Mouse (Mus musculus): ENCODE measurements around the gene Fchsd2.
A peak's percentile ranks its signal among the peaks of the same experiment; 100 is the strongest.

The Fchsd2 gene

GRCm38 (mm10) chr7:101287820-101288219 lies 195.2 kb downstream of the Fchsd2 start:
- no peak for DNase-seq (ENCODE audit: low spot score in 2 of 2)

GRCm38 (mm10) chr7:101288436-101288835 lies 195.8 kb downstream of the Fchsd2 start:
- peak in 1 of 2 experiments; percentile 41 for DNase-seq (ENCODE audit: low spot score in 2 of 2)

GRCm38 (mm10) chr7:101290401-101290800 lies 197.7 kb downstream of the Fchsd2 start:
- DNase-seq (ENCODE audit: low spot score in 2 of 2), result no peak

- no peak for DNase-seq (ENCODE audit: low spot score in 2 of 2)
Observed at GRCm38 (mm10) chr7:101291211-101291610, 198.5 kb downstream of the Fchsd2 start.

GRCm38 (mm10) chr7:101291641-101292040 lies 199.0 kb downstream of the Fchsd2 start:
- no peak for DNase-seq (ENCODE audit: low spot score in 2 of 2)

GRCm38 (mm10) chr7:101292086-101292485 lies 199.4 kb downstream of the Fchsd2 start:
- no peak for DNase-seq (ENCODE audit: low spot score in 2 of 2)

GRCm38 (mm10) chr7:101292696-101293095 lies 200.0 kb downstream of the Fchsd2 start:
- no peak for DNase-seq (ENCODE audit: low spot score in 2 of 2)

- DNase-seq (ENCODE audit: low spot score in 2 of 2), result no peak
Observed at GRCm38 (mm10) chr7:101293138-101293537, 200.5 kb downstream of the Fchsd2 start.

- no peak for DNase-seq (ENCODE audit: low spot score in 2 of 2)
Observed at GRCm38 (mm10) chr7:101293611-101294010, 200.9 kb downstream of the Fchsd2 start.

- DNase-seq (ENCODE audit: low spot score in 2 of 2), result no peak
Observed at GRCm38 (mm10) chr7:101295438-101295837, 202.8 kb downstream of the Fchsd2 start.

GRCm38 (mm10) chr7:101296252-101297022 lies 203.8 kb downstream of the Fchsd2 start:
- no peak for DNase-seq (ENCODE audit: low spot score in 2 of 2)

- DNase-seq (ENCODE audit: low spot score in 2 of 2), result no peak
Observed at GRCm38 (mm10) chr7:101297023-101297405, 204.4 kb downstream of the Fchsd2 start.

- DNase-seq (ENCODE audit: low spot score in 2 of 2), result no peak
Observed at GRCm38 (mm10) chr7:101298375-101298774, 205.7 kb downstream of the Fchsd2 start.

GRCm38 (mm10) chr7:101301361-101301880 lies 208.8 kb downstream of the Fchsd2 start:
- DNase-seq (ENCODE audit: low spot score in 2 of 2), result peak in 1 of 2 experiments; percentile 26

GRCm38 (mm10) chr7:101301881-101302456 lies 209.3 kb downstream of the Fchsd2 start, which contains the start of gene Atg16l2:
Gene Atg16l2 (minus strand): TSS chr7:101302251.
- DNase-seq (ENCODE audit: low spot score in 2 of 2), result peak; percentile 94

- no peak for DNase-seq (ENCODE audit: low spot score in 2 of 2)
Observed at GRCm38 (mm10) chr7:101302691-101303090, 210.0 kb downstream of the Fchsd2 start.

- no peak for DNase-seq (ENCODE audit: low spot score in 2 of 2)
Observed at GRCm38 (mm10) chr7:101306841-101307240, 214.2 kb downstream of the Fchsd2 start.

- no peak for DNase-seq (ENCODE audit: low spot score in 2 of 2)
Observed at GRCm38 (mm10) chr7:101309985-101310326, 217.3 kb downstream of the Fchsd2 start.

GRCm38 (mm10) chr7:101310327-101311028 lies 217.8 kb downstream of the Fchsd2 start:
- peak; percentile 97 to 99 for DNase-seq (ENCODE audit: low spot score in 2 of 2)

GRCm38 (mm10) chr7:101311061-101311460 lies 218.4 kb downstream of the Fchsd2 start:
- no peak for DNase-seq (ENCODE audit: low spot score in 2 of 2)

GRCm38 (mm10) chr7:101313033-101313432 lies 220.4 kb downstream of the Fchsd2 start:
- DNase-seq (ENCODE audit: low spot score in 2 of 2), result no peak

GRCm38 (mm10) chr7:101314396-101314795 lies 221.7 kb downstream of the Fchsd2 start:
- no peak for DNase-seq (ENCODE audit: low spot score in 2 of 2)

Data from heart, adult 9 months (tissue).